In genomic region chr9:116329147-116329546, GRCm38 (mm10) we compare ENCODE assay signal across 16 mouse cellular contexts.
A peak's percentile ranks its signal among the peaks of the same experiment; 100 is the strongest.
DNase-seq lines count a peak whose midpoint lies in the region; ATAC-seq lines count a peak whose summit lies in the region.
"Had no signal": no experiment of that assay in that cellular context is flagged by ENCODE, and none has a peak within 500 bp of the region (broad histone marks: within the 10 kb centered on the region; RNA-seq: fewer than 3 reads in every experiment).

No protein-coding gene starts in this region.

- peak; percentile 56 to 71 for DNase-seq in spleen, postnatal 36 days (ENCODE audit: low spot score in 2 of 2)
- DNase-seq in spleen, postnatal 4 days (ENCODE audit: low spot score in 2 of 2) = no peak
- peak; percentile 33 for DNase-seq in thymus, postnatal 25 days
- DNase-seq in testis, postnatal 10 days (ENCODE audit: low spot score) = no peak
- no peak for DNase-seq in cerebellum, adult 11 months
- DNase-seq: cerebellum, adult 11-12 months; embryo, embryonic 11 days; gastrocnemius, postnatal 14 days; kidney, adult 2 months; lung, postnatal 10 days had no signal

- peaks cover 41% of the 10 kb centered on the region for H3K4me1 ChIP-seq in limb, embryonic 13.5 days
- H3K4me1 ChIP-seq: forebrain, embryonic 15.5 days; liver, embryonic 12.5 days; midbrain, embryonic 13.5 days had no signal

- no peak overlapping the region for H3K9ac ChIP-seq in limb, embryonic 13.5 days
- H3K9ac ChIP-seq: forebrain, embryonic 15.5 days; hindbrain, embryonic 14.5 days; liver, embryonic 12.5 days; midbrain, embryonic 13.5 days had no signal

- peak overlapping the region; percentile 73; the same call in 1 of the 2 replicates for H3K27ac ChIP-seq in limb, embryonic 13.5 days
- H3K27ac ChIP-seq: forebrain, embryonic 15.5 days; hindbrain, embryonic 14.5 days; liver, embryonic 12.5 days; midbrain, embryonic 13.5 days had no signal

- H3K36me3 ChIP-seq in limb, embryonic 13.5 days = no peaks in the 10 kb centered on the region
- H3K36me3 ChIP-seq: forebrain, embryonic 15.5 days; liver, embryonic 12.5 days; midbrain, embryonic 13.5 days had no signal

- peak; percentile 99 for ATAC-seq in activated CD4-positive, CD25-positive, alpha-beta regulatory T cell, adult 4 months
- ATAC-seq in limb, embryonic 13.5 days (ENCODE audit: low FRiP score, low read depth) = no peak
- ATAC-seq: forebrain, embryonic 15.5 days; liver, embryonic 12.5 days; midbrain, embryonic 13.5 days had no signal

- no peak overlapping the region for H3K4me2 ChIP-seq in limb, embryonic 13.5 days (replicated peaks)
- H3K4me2 ChIP-seq: forebrain, embryonic 15.5 days; hindbrain, embryonic 14.5 days; liver, embryonic 12.5 days; midbrain, embryonic 13.5 days had no signal

- H3K27me3 ChIP-seq in limb, embryonic 13.5 days = no peaks in the 10 kb centered on the region
- H3K27me3 ChIP-seq: forebrain, embryonic 15.5 days; liver, embryonic 12.5 days; midbrain, embryonic 13.5 days had no signal

- H3K4me3 ChIP-seq in limb, embryonic 13.5 days = no peak overlapping the region
- H3K4me3 ChIP-seq: forebrain, embryonic 15.5 days; liver, embryonic 12.5 days; midbrain, embryonic 13.5 days had no signal

- 56% methylated on average over 5 of the region's 5 CpGs for WGBS in limb, embryonic 13.5 days

- no peaks in the 10 kb centered on the region for H3K9me3 ChIP-seq in limb, embryonic 13.5 days
- H3K9me3 ChIP-seq: forebrain, embryonic 15.5 days; liver, embryonic 12.5 days; midbrain, embryonic 13.5 days had no signal

Comparison
In these comparisons a context has a peak if more than half of its experiments do, and no peak if none do; other contexts are left out.
1. DNase-seq: peak in spleen, postnatal 36 days (2 of 2) and thymus, postnatal 25 days (single experiment); none in spleen, postnatal 4 days (0 of 2), testis, postnatal 10 days (single experiment) and cerebellum, adult 11 months (single experiment).